Mouse (Mus musculus) limb, embryonic 10.5 days (tissue): ENCODE measurements at regions not wholly inside any gene's neighbourhood (a gene's known extent, or its start where the extent isn't known, plus 50 kb on each side); places are given as distances from the start of the nearest gene placed in this dataset.
A peak's percentile ranks its signal among the peaks of the same experiment; 100 is the strongest.

Experiments used
- DNase-seq: peaks from one replicate; pipeline ENCODE4 v3.0.0-alpha.2; 2017; ENCODE audit warnings: low spot score
- H3K27ac ChIP-seq: fragments of 300-500 bp; sonication (generic); 2 replicates; pipeline ENCODE4 v1.5.1; 2016; ENCODE audit warnings: mild to moderate bottlenecking
- H3K27me3 ChIP-seq: fragments of 300-500 bp; sonication (generic); 2 replicates; pipeline ENCODE4 v1.6.1; 2016; ENCODE audit warnings: low read depth, mild to moderate bottlenecking; ENCODE audit not compliant: poor library complexity, severe bottlenecking
- H3K36me3 ChIP-seq: fragments of 300-500 bp; sonication (generic); 2 replicates; pipeline ENCODE4 v1.6.1; 2016; ENCODE audit warnings: mild to moderate bottlenecking, moderate library complexity
- H3K4me1 ChIP-seq: fragments of 300-500 bp; sonication (generic); 2 replicates; pipeline ENCODE4 v1.6.1; 2016
- H3K4me3 ChIP-seq: fragments of 300-500 bp; sonication (generic); 2 replicates; pipeline ENCODE4 v1.5.1; 2016; ENCODE audit warnings: mild to moderate bottlenecking, moderate library complexity
- H3K9me3 ChIP-seq: fragments of 300-500 bp; sonication (generic); replicated peaks from 2 replicates; pipeline ENCODE4 v1.6.1; 2016; ENCODE audit warnings: mild to moderate bottlenecking
- WGBS: fragments of 180-500 bp; shearing (Covaris S2); methylation state at CpG from one replicate; pipeline ENCODE4 v1.1.7; 2016; 5-methylcytosine and 5-hydroxymethylcytosine counted together

DNA sequence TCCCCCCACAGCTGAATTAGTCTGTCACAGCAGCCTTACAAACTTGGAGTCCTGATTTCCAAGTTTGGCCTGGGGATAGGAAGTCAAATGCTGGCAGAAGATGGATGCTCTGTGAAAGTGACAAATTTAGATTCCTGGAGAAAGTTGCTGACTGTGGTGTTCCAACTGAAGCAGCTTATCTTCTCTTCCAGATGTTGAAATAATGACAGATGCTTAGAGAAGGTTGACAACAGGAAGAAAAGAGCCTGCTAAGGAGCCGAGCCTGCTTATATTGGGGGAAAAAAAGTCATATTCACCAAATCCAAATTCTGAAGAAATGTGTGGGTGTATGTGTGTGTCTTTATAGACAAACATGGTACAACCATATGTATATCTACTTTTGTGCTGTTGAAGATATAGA lies 1380.4 kb upstream of the Cdh8 start:
- WGBS, result 91% methylated on average over 1 of the region's 1 CpGs
- no peaks in the 10 kb centered on the region for H3K4me1 ChIP-seq
- H3K9me3 ChIP-seq, result no peaks in the 10 kb centered on the region
- H3K27ac ChIP-seq, result no peak overlapping the region
- no peaks in the 10 kb centered on the region for H3K27me3 ChIP-seq
- no peaks in the 10 kb centered on the region for H3K36me3 ChIP-seq
- DNase-seq, result no peak
- H3K4me3 ChIP-seq, result no peak overlapping the region

DNA sequence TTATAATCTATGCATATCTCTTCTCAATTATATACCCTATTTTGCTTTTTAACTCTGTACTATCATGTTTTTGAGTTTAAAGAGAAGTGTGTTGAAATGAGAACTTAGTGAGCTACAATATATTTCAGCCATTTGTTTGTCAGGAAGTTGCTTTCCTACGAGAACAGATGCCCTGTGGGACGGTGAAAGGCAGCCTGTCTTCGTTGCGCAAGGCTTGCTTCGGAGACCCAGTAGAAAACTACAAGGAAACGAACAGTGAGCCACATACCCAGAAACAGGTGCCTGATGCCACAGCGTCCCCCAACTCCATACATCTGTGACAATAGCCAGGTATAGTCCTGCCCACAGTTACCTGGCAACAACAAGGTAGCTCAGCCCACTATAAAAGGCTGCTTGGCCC lies 1377.7 kb upstream of the Cdh8 start:
- 91% methylated on average over 7 of the region's 7 CpGs for WGBS
- Histone ChIP-seq H3K4me1 (no peaks in the 10 kb centered on the region), H3K36me3 (no peaks in the 10 kb centered on the region), H3K4me3 (no peak overlapping the region), H3K27me3 (no peaks in the 10 kb centered on the region), H3K27ac (no peak overlapping the region), H3K9me3 (no peaks in the 10 kb centered on the region)
- DNase-seq, result no peak

DNA sequence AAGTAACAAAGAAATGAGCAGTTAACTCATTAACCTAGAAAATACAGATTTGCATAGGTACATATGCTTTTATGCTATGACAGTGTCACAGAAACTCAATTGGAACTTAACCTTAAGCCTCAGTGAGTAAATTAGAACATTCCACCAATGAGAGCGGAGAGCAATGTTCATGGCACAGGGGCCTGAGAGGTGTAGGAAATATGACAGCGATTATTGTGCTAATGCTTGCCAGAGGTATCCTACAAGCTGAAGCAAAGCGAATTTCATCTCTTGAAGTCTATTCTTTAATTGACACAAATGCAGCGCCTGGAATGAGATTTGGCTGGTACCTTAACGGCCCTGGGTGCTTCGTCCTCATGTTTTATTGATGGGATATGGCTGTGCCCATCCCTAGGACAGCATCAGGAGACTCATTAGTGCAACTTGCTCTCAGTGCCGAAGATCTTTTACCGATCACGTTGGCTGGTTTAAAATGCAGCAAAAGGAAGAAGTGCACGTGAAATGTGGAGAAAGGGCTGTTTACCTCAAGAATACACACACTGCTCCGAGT lies 1374.4 kb upstream of the Cdh8 start:
- Histone ChIP-seq H3K36me3 (no peaks in the 10 kb centered on the region), H3K4me3 (no peak overlapping the region), H3K9me3 (no peaks in the 10 kb centered on the region), H3K4me1 (no peaks in the 10 kb centered on the region), H3K27ac (no peak overlapping the region), H3K27me3 (no peaks in the 10 kb centered on the region)
- DNase-seq, result no peak
- WGBS, result 83% methylated on average over 11 of the region's 11 CpGs

DNA sequence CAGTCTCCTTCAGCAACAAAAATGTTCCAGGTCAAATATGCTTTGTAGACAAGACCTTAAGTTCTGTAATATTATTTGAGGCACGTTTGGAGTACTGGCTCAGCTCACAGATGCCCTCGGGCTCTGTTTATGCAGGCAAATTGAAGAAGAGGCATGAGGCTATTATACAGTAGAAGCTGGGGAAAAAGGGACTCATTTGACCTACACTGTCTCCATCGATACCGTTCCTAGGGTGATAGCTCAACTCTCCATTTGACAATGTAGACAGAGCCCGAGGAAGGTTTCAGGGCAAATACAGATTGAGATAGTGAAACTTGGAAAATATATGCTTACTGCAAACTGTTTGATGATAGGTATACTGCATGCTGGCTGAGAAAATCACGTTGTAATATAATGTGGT lies 1371.9 kb upstream of the Cdh8 start:
- Histone ChIP-seq H3K27me3 (no peaks in the 10 kb centered on the region), H3K27ac (no peak overlapping the region), H3K4me3 (no peak overlapping the region), H3K9me3 (no peaks in the 10 kb centered on the region), H3K36me3 (no peaks in the 10 kb centered on the region), H3K4me1 (no peaks in the 10 kb centered on the region)
- no peak for DNase-seq
- 81% methylated on average over 6 of the region's 6 CpGs for WGBS

DNA sequence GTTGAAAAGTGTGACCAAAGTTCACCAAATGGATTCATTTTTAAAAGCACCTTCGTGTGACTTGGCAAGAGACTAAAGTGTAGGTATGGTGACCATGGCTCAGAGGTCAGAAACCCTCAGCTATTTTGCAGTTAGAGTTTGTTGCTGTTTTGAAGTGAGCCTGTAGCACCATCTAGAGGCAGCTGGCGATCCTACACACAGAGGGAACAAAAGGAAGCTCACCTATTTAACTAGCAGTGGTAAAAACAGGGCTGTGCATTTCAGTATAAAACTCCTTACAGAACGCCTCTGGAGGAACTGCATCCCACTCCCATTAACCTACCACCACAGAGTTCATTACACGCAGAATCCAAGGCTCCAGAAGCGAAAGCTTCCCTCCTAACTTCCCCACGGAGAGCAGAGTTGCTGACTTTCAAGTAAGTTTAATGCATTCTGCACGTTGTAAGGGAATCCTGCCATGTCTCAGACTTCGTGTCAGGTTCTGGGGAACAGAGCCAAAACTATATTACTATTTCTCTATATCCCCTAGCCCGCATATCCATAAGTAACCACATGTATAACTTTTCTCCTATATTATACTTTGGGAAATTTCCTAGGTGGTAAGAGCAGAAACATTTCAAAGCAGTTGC lies 1356.6 kb upstream of the Cdh8 start:
- H3K27ac ChIP-seq, result peak overlapping the region; percentile 73; the same call in 1 of the 2 replicates
- peak; percentile 71 for DNase-seq
- no peak overlapping the region for H3K4me3 ChIP-seq
- H3K36me3 ChIP-seq, result no peaks in the 10 kb centered on the region
- no peaks in the 10 kb centered on the region for H3K27me3 ChIP-seq
- 29% methylated on average over 9 of the region's 9 CpGs for WGBS
- no peaks in the 10 kb centered on the region for H3K9me3 ChIP-seq
- no peaks in the 10 kb centered on the region for H3K4me1 ChIP-seq

DNA sequence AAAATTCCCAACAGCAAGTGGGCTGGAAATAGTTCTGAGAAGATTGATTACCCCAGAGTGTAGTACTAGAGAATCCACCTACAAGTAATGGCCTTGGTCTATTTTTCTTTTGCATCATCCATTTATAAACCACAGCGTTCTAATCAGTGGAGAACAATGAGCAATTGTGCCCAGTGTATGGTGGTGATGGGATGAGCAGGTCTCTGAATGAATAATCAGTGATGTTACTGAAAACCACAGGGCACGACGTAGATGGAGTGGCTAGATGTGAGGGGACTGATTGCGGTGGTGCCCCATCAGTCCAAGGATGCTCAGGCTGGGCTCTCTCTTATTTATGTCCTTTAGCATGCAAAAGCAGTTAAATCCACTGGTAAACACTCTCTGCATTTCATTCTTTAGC lies 1353.3 kb upstream of the Cdh8 start:
- Histone ChIP-seq H3K27me3 (no peaks in the 10 kb centered on the region), H3K36me3 (no peaks in the 10 kb centered on the region), H3K9me3 (no peaks in the 10 kb centered on the region), H3K27ac (no peak overlapping the region), H3K4me3 (no peak overlapping the region), H3K4me1 (no peaks in the 10 kb centered on the region)
- no peak for DNase-seq
- whole genome bisulfite sequencing, result 89% methylated on average over 4 of the region's 4 CpGs

DNA sequence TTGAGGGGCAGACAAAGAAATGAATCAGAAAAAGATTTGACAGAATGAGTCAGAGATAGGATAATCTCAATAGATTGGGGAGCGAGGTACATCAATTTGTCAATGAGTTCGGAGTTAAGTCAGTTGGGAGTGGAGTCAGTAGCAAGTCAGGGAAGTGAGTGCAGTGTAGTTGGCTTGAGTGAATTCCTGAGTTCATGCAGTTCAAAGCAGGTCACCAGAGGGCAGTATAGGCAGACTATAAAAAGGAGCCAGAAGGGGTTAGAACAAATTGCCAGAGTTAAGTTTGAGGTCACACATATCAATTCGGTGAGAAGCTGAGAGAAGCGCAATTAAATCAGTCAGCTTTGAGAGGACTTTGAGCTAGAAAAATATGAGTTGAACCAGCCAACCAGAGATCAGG lies 1317.7 kb upstream of the Cdh8 start:
- no peak for DNase-seq
- Histone ChIP-seq H3K4me1 (no peaks in the 10 kb centered on the region), H3K9me3 (no peaks in the 10 kb centered on the region), H3K4me3 (no peak overlapping the region), H3K27ac (no peak overlapping the region), H3K27me3 (no peaks in the 10 kb centered on the region), H3K36me3 (no peaks in the 10 kb centered on the region)
- 79% methylated on average over 4 of the region's 4 CpGs for WGBS

DNA sequence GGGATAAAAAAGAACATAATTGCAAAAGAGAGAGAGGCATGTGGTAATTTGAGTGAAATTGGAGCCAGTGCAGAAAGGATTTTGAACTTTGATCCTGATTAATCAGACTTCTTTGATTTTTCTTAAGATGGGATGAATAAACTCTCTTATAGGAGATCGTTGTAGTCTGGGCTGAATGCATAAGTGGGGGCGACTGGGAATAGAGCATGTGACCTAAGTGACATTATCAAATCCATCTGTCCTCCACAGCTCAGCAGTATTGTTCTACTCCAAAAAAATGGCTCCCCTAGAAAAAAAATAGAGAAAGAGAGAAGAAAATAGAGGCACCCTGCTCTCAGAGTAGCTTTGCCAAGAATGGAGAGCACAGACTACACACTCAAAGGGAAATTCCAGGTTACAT lies 1286.1 kb upstream of the Cdh8 start:
- H3K9me3 ChIP-seq, result no peaks in the 10 kb centered on the region
- DNase-seq, result no peak
- WGBS, result 79% methylated on average over 2 of the region's 2 CpGs
- H3K36me3 ChIP-seq, result no peaks in the 10 kb centered on the region
- H3K27ac ChIP-seq, result no peak overlapping the region
- no peaks in the 10 kb centered on the region for H3K4me1 ChIP-seq
- H3K4me3 ChIP-seq, result no peak overlapping the region
- no peaks in the 10 kb centered on the region for H3K27me3 ChIP-seq

DNA sequence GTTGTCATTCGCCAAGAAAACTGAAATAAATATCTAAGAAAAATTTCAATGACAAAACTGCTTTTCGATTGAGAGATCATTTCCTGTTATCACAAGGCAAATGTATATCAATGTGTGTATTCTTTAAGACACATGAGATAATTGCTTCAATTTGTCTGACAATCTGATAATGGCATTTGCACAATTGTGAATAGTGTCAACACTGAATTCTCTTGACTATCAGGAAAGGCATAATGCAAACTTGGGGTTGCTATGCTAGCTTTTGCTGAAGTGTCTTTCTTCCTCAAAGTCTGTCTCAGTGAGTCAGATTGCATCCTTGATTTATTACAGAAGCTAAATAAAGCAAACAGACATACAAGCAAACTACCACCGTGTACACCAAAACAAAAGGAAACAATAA lies 1278.8 kb upstream of the Cdh8 start:
- Histone ChIP-seq H3K9me3 (no peaks in the 10 kb centered on the region), H3K36me3 (no peaks in the 10 kb centered on the region), H3K27ac (no peak overlapping the region), H3K4me3 (no peak overlapping the region), H3K27me3 (no peaks in the 10 kb centered on the region), H3K4me1 (no peaks in the 10 kb centered on the region)
- no peak for DNase-seq
- 88% methylated on average over 3 of the region's 3 CpGs for WGBS

DNA sequence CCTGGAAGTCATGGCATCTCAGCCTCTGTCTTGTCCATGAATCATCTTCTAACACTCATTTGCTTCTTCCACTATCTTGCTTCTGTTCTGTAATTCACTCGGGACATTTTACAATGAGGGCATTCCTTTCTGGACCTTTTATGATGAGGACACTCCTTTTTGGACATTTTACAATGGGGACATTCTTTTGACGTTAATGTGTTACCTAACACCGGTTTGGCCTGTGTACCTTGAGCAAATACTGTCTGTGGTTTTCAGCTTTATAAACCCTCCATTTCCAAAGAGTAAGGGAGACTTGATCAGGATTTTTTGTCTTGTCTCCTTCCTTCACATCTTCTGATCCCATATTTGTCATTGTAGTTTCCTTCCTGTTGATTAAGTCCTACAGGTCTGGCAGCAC lies 1262.3 kb upstream of the Cdh8 start:
- H3K36me3 ChIP-seq, result no peaks in the 10 kb centered on the region
- no peak overlapping the region for H3K4me3 ChIP-seq
- H3K4me1 ChIP-seq, result no peaks in the 10 kb centered on the region
- H3K27ac ChIP-seq, result no peak overlapping the region
- no peak for DNase-seq
- H3K27me3 ChIP-seq, result no peaks in the 10 kb centered on the region
- whole genome bisulfite sequencing, result 88% methylated on average over 3 of the region's 3 CpGs
- no peaks in the 10 kb centered on the region for H3K9me3 ChIP-seq
